Mouse (Mus musculus): Measurements from ENCODE around the gene Rbbp7. TPM values are rescaled to one million over a fixed set of nuclear protein-coding genes. Genes with fewer than 3 reads are reported as not detected.

Rbbp7 gene
- 116 TPM for total RNA-seq (2023)

GRCm38 (mm10) chrX:162760115-162760942 is at the start of gene Rbbp7:
Rbbp7 (plus strand) TSS chrX:162760402.

Other genes with a start within 250 kb of the Rbbp7 start
- not detected for gene Reps2, start 116.8 kb upstream of the Rbbp7 start, total RNA-seq (2023)
- gene Txlng, start 69.1 kb downstream of the Rbbp7 start, total RNA-seq (2023) = 33.3 TPM
- 19.0 TPM for gene Syap1, start 128.0 kb downstream of the Rbbp7 start, total RNA-seq (2023)
- gene Ctps2, start 140.8 kb downstream of the Rbbp7 start, total RNA-seq (2023) = 145 TPM
- not detected for gene S100g, start 204.2 kb downstream of the Rbbp7 start, total RNA-seq (2023)